Mouse (Mus musculus): Measurements from ENCODE around the gene Defb42.

DNA sequence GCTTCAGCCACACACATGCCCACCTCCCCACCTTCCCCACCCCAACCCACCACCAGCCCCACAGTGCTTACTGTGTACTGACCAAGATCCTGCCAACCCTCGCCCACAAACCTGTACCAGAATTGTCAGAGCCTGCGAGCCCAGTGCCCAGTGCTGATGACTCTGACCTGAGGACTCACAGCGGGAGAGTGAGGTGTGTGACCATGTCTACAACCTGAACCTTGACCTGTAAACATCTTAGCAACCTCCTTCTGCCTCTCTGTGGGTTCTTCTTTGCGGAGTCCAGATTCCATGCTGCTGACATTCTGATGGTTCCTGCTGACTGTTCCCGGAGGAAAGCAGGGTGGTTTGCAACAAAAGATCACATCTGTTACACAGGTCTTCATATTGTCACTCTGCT is 18.6 kb downstream of the Defb42 start:
- TF ChIP-seq CTCF (conservative IDR thresholded peaks at IDR 0.05; ENCODE audit: low read length) = no peak
- TF ChIP-seq NANOG (IDR thresholded peaks at IDR 0.05; ENCODE audit: borderline replicate concordance, low read length) = no peak

Measured in E14TG2a.4 (cell line).